Mouse (Mus musculus) embryonic facial prominence, embryonic 14.5 days (tissue): ENCODE results near the gene Bpnt1. TPM values are rescaled to one million over a fixed set of nuclear protein-coding genes. Genes with fewer than 3 reads are reported as not detected.
A peak's percentile ranks its signal among the peaks of the same experiment; 100 is the strongest.

Experiments used
- ATAC-seq: fragments of 200-750 bp; cut with Nextera tagmentation; 2 replicates; pipeline ENCODE4 v1.8.0; 2017; ENCODE audit warnings: low read depth, moderate number of reproducible peaks, moderate TSS enrichment
- DNase-seq: peaks from one replicate; pipeline ENCODE4 v3.0.0-alpha.2; 2015; ENCODE audit warnings: low spot score
- H3K27ac ChIP-seq: fragments of 300-500 bp; sonication (generic); replicated peaks from 2 replicates; pipeline ENCODE4 v1.5.1; 2014; ENCODE audit warnings: low read depth, mild to moderate bottlenecking, low read length, moderate library complexity
- H3K27me3 ChIP-seq: fragments of 300-500 bp; sonication (generic); replicated peaks from 2 replicates; pipeline ENCODE4 v1.6.1; 2014; ENCODE audit warnings: low read length; ENCODE audit not compliant: control insufficient read depth, insufficient read depth
- H3K36me3 ChIP-seq: fragments of 300-500 bp; sonication (generic); 2 replicates; pipeline ENCODE4 v1.6.1; 2014; ENCODE audit warnings: low read length, mixed read lengths; ENCODE audit not compliant: control insufficient read depth, insufficient read depth
- H3K4me1 ChIP-seq: fragments of 300-500 bp; sonication (generic); 2 replicates; pipeline ENCODE4 v1.6.1; 2014; ENCODE audit warnings: antibody characterized with exemption, low read length; ENCODE audit not compliant: control insufficient read depth, insufficient read depth
- H3K4me2 ChIP-seq: fragments of 300-500 bp; sonication (generic); 2 replicates; pipeline ENCODE4 v1.6.1; 2014; ENCODE audit warnings: low read depth, mild to moderate bottlenecking, low read length, moderate library complexity, mixed read lengths
- H3K4me3 ChIP-seq: fragments of 300-500 bp; sonication (generic); 2 replicates; pipeline ENCODE4 v1.5.1; 2014; ENCODE audit warnings: low read depth, mild to moderate bottlenecking, low read length
- H3K9ac ChIP-seq: fragments of 300-500 bp; sonication (generic); 2 replicates; pipeline ENCODE4 v1.6.1; 2014; ENCODE audit warnings: low read depth, mild to moderate bottlenecking, low read length, moderate library complexity, mixed read lengths
- H3K9me3 ChIP-seq: fragments of 300-500 bp; sonication (generic); 2 replicates; pipeline ENCODE4 v1.6.1; 2016; ENCODE audit warnings: low read length; ENCODE audit not compliant: control insufficient read depth
- WGBS: fragments of 180-500 bp; shearing (Covaris S2); extraction: QIAGEN DNeasy Blood & Tissue Kit; methylation state at CpG from one replicate; pipeline ENCODE4 v1.1.7; 2014; 5-methylcytosine and 5-hydroxymethylcytosine counted together
- polyA plus RNA-seq: library from polyadenylated mRNA; unstranded; fragments of >200 nt; fragmentation: Nextera tagmentation; extraction: Ambion mirVana; gene quantifications from 2 replicates; pipeline ENCODE4 v1.2.1, GENCODE M21; 2014

Bpnt1 gene
- polyA plus RNA-seq, 1 experiment from 2014 or later: 16.0 TPM

DNA sequence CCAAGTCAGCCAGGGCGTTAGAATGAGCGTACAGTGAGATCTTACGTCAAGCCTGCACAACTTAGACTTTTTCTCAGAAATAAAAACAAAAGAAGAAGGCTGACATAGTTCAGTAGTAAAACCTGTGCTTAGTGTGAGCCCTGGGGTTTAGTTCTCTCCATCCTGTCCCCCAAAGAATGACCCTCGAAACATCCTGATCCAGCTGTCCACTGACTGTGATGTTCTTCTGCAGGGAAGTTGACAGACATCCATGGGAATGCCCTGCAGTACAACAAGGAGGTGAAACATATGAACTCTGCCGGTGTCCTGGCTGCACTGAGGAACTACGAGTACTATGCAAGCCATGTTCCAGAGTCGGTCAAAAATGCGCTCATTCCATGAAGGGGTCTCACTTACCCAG is 24.3 kb downstream of the Bpnt1 start:
- Histone ChIP-seq H3K9me3 (no peaks in the 10 kb centered on the region), H3K36me3 (peaks cover 65% of the 10 kb centered on the region), H3K4me1 (no peaks in the 10 kb centered on the region), H3K4me3 (no peak overlapping the region), H3K27me3 (no peaks in the 10 kb centered on the region), H3K27ac (no peak overlapping the region), H3K9ac (no peak overlapping the region), H3K4me2 (no peak overlapping the region)
- DNase-seq (no peak), ATAC-seq (no peak)
- 93% methylated on average over 8 of the region's 8 CpGs for WGBS

- H3K4me2 ChIP-seq: no peak overlapping the region
- no peaks in the 10 kb centered on the region for H3K9me3 ChIP-seq
- peaks cover 47% of the 10 kb centered on the region for H3K36me3 ChIP-seq
- H3K4me1 ChIP-seq: no peaks in the 10 kb centered on the region
- H3K4me3 ChIP-seq: no peak overlapping the region
- H3K9ac ChIP-seq: no peak overlapping the region
- DNase-seq (no peak), ATAC-seq (no peak)
- H3K27me3 ChIP-seq: no peaks in the 10 kb centered on the region
- no peak overlapping the region for H3K27ac ChIP-seq
- WGBS: 85% methylated on average over 4 of the region's 4 CpGs
Observed at GRCm38 (mm10) chr1:185358211-185358610, 26.3 kb downstream of the Bpnt1 start.

GRCm38 (mm10) chr1:185362677-185363520 is 30.9 kb downstream of the Bpnt1 start, which contains the start of gene Eprs:
Gene Eprs (plus strand): TSS chr1:185363044.
- H3K4me2 ChIP-seq: peak within 1 kb of the TSS; percentile 70
- H3K9me3 ChIP-seq: no peaks in the 10 kb centered on the region
- DNase-seq (peak; percentile 99), ATAC-seq (peak; percentile 97)
- no peaks in the 10 kb centered on the region for H3K27me3 ChIP-seq
- peak within 1 kb of the TSS; percentile 98 for H3K27ac ChIP-seq
- H3K4me1 ChIP-seq: peaks cover 15% of the 10 kb centered on the region
- H3K36me3 ChIP-seq: peaks cover 16% of the 10 kb centered on the region
- peak within 1 kb of the TSS; percentile 95 for H3K9ac ChIP-seq
- H3K4me3 ChIP-seq: peak within 1 kb of the TSS; percentile 97
- under 1% methylated on average over 48 of the region's 92 CpGs for WGBS

- H3K4me1 ChIP-seq: peaks cover 15% of the 10 kb centered on the region
- WGBS: 4% methylated on average over 22 of the region's 22 CpGs
- H3K27me3 ChIP-seq: no peaks in the 10 kb centered on the region
- DNase-seq: peak; percentile 88
- peak overlapping the region; percentile 95 for H3K9ac ChIP-seq
- ATAC-seq: peak; percentile 56
- peak overlapping the region; percentile 97 for H3K4me3 ChIP-seq
- peak overlapping the region; percentile 98 for H3K27ac ChIP-seq
- H3K36me3 ChIP-seq: peaks cover 16% of the 10 kb centered on the region; the same call in 1 of the 2 replicates
- no peaks in the 10 kb centered on the region for H3K9me3 ChIP-seq
- H3K4me2 ChIP-seq: peak overlapping the region; percentile 70
Observed at GRCm38 (mm10) chr1:185363526-185364182, 31.7 kb downstream of the Bpnt1 start.

GRCm38 (mm10) chr1:185364183-185364540 is 32.2 kb downstream of the Bpnt1 start:
- H3K27me3 ChIP-seq: no peaks in the 10 kb centered on the region
- peak overlapping the region; percentile 95 for H3K9ac ChIP-seq
- ATAC-seq (no peak), DNase-seq (no peak)
- H3K4me2 ChIP-seq: peak overlapping the region; percentile 70
- WGBS: 48% methylated on average over 6 of the region's 6 CpGs
- H3K4me3 ChIP-seq: peak overlapping the region; percentile 97
- peaks cover 15% of the 10 kb centered on the region for H3K4me1 ChIP-seq
- H3K27ac ChIP-seq: 0 out of 2 replicates have a peak overlapping the region, but pooled peaks have one; percentile 98
- H3K36me3 ChIP-seq: peaks cover 18% of the 10 kb centered on the region; the same call in 1 of the 2 replicates
- no peaks in the 10 kb centered on the region for H3K9me3 ChIP-seq

DNA sequence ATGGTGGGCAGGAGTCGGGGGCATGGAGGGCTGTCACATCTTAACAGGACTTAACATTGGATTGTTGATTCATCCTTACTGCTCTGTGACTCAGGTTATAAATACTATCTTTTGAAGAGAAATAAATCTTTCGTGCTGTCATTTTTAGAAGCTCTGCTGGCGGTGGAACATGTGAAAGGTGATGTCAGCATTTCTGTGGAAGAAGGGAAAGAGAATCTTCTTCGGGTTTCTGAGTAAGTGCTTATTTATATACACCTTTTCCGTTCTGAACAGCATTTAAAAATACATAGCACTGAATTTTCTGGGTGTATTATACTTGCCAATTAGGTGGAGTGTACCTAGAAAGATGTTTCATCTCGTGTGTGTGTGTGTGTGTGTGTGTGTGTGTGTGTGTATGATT is 35.4 kb downstream of the Bpnt1 start:
- Histone ChIP-seq H3K36me3 (peaks cover 45% of the 10 kb centered on the region), H3K9ac (no peak overlapping the region)
- WGBS: 88% methylated on average over 6 of the region's 6 CpGs

DNA sequence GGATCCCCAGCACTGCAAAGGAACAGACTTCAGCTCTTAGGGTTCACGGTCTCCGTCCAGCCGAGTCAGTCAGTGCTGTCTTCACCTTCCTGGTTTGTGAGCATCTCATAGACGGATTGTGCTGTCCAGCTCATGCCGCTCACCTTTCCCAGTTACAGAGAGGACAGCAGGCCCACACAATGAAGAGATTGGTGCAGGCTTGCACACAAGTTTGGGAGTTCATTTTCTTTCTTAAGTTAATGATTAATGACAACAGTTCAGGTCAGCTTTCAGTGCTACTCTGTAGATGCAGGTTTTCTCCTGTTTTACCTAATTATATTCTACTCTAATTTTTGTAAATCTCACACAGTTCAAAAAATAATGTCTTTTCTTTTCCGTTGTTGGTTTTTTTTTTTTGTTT is 38.0 kb downstream of the Bpnt1 start:
- DNase-seq: no peak
- Histone ChIP-seq H3K4me2 (no peak overlapping the region), H3K36me3 (peaks cover 69% of the 10 kb centered on the region), H3K9ac (no peak overlapping the region), H3K4me3 (no peak overlapping the region), H3K9me3 (no peaks in the 10 kb centered on the region), H3K4me1 (peaks cover 4% of the 10 kb centered on the region; the same call in 1 of the 2 replicates), H3K27me3 (no peaks in the 10 kb centered on the region), H3K27ac (no peak overlapping the region)
- no peak for ATAC-seq
- WGBS: 97% methylated on average over 6 of the region's 6 CpGs

More for the DNA sequence above, 35.4 kb downstream of the Bpnt1 start:
- H3K4me2 ChIP-seq: no peak overlapping the region
- no peak overlapping the region for H3K4me3 ChIP-seq
- H3K9me3 ChIP-seq: no peaks in the 10 kb centered on the region
- H3K27me3 ChIP-seq: no peaks in the 10 kb centered on the region
- H3K4me1 ChIP-seq: peaks cover 15% of the 10 kb centered on the region
- DNase-seq: no peak
- no peak for ATAC-seq
- no peak overlapping the region for H3K27ac ChIP-seq

GRCm38 (mm10) chr1:185376390-185376789 is 44.4 kb downstream of the Bpnt1 start:
- Histone ChIP-seq H3K9me3 (no peaks in the 10 kb centered on the region), H3K27ac (no peak overlapping the region), H3K4me2 (no peak overlapping the region), H3K36me3 (peaks cover 95% of the 10 kb centered on the region), H3K4me3 (no peak overlapping the region), H3K4me1 (no peaks in the 10 kb centered on the region), H3K9ac (no peak overlapping the region), H3K27me3 (no peaks in the 10 kb centered on the region)
- DNase-seq: peak; percentile 16
- no peak for ATAC-seq
